Mouse (Mus musculus) colon, adult 2 months (tissue): ENCODE results near the gene Defb46. TPM values are rescaled to one million over a fixed set of nuclear protein-coding genes. Genes with fewer than 3 reads are reported as not detected.

Experiments
- polyA plus RNA-seq: library from polyadenylated mRNA; depleted of rRNA; stranded (reverse); fragments of >200 nt; gene quantifications from 2 replicates; pipeline ENCODE4 v1.2.3, GENCODE M21; 2012; rRNA removed

Defb46 gene
- polyA plus RNA-seq: not detected in 2 replicates

GRCm38 (mm10) chr8:19239616-19240015, at the start of gene Defb46:
TSS of gene Defb46 (plus strand) at chr8:19239916.

GRCm38 (mm10) chr8:19225161-19225560, 14.6 kb upstream of the Defb46 start, which contains the start of gene Defb6:
TSS of gene Defb6 (plus strand) at chr8:19225478.

GRCm38 (mm10) chr8:19247280-19247679, 7.6 kb downstream of the Defb46 start, which contains the start of gene Defb5:
TSS of gene Defb5 (plus strand) at chr8:19247580.

Other genes starting within 250 kb of the Defb46 start
- gene Defb37, start 248.9 kb upstream of the Defb46 start, polyA plus RNA-seq: 1.2 and 9.8 TPM in 2 replicates
- not detected in 2 replicates for gene Defb38, start 213.3 kb upstream of the Defb46 start, polyA plus RNA-seq
- not detected in 2 replicates for gene Defb39, start 175.1 kb upstream of the Defb46 start, polyA plus RNA-seq
- not detected in 2 replicates for gene Defb12, start 125.1 kb upstream of the Defb46 start, polyA plus RNA-seq
- not detected in 2 replicates for gene Defb34, start 116.2 kb upstream of the Defb46 start, polyA plus RNA-seq
- not detected in 2 replicates for gene Gm45826, start 99.1 kb upstream of the Defb46 start, polyA plus RNA-seq
- gene Defb14, start 45.6 kb upstream of the Defb46 start, polyA plus RNA-seq: not detected in 2 replicates
- gene Defb4, start 41.2 kb upstream of the Defb46 start, polyA plus RNA-seq: not detected in 2 replicates
- not detected in 2 replicates for gene Defb6, start 14.4 kb upstream of the Defb46 start, polyA plus RNA-seq
- not detected in 2 replicates for gene Defb5, start 7.7 kb downstream of the Defb46 start, polyA plus RNA-seq
- not detected in 2 replicates for gene Defb3, start 53.4 kb downstream of the Defb46 start, polyA plus RNA-seq
- gene Defb8, start 207.7 kb downstream of the Defb46 start, polyA plus RNA-seq: not detected in 2 replicates